Mouse (Mus musculus) olfactory bulb, adult 2 months (tissue): Measurements from ENCODE around the gene Aldh1b1.

Experiments used
- CTCF ChIP-seq: fragments of 200-500 bp; IDR thresholded peaks from 2 replicates; pipeline ENCODE4 v1.5.1; 2012; ENCODE audit warnings: low read depth, mild to moderate bottlenecking, low read length, moderate library complexity; ENCODE audit not compliant: insufficient read depth
- POLR2A ChIP-seq: fragments of 200-500 bp; IDR thresholded peaks from 2 replicates; pipeline ENCODE4 v1.6.1; 2012; ENCODE audit warnings: mild to moderate bottlenecking, low read depth, low read length, moderate library complexity; ENCODE audit not compliant: insufficient read depth

- TF ChIP-seq POLR2A (no peak), CTCF (no peak)
Observed at GRCm38 (mm10) chr4:45853496-45854246, 54.8 kb downstream of the Aldh1b1 start.
